Mouse (Mus musculus): Measurements from ENCODE around the gene Npl. TPM values are rescaled to one million over a fixed set of nuclear protein-coding genes. Genes with fewer than 3 reads are reported as not detected.

Npl gene
- polyA plus RNA-seq (2012; rRNA removed) = 7.0 and 7.1 TPM in 2 replicates

GRCm38 (mm10) chr1:153549536-153550199 is at the start of gene Npl:
Gene Npl, minus strand, starts transcription at chr1:153550045.

GRCm38 (mm10) chr1:153487500-153487879 is 62.4 kb downstream of the Npl start, which contains the start of gene Dhx9:
Gene Dhx9, minus strand, starts transcription at chr1:153487660.

Other genes starting within 250 kb of the Npl start
- 42.3 and 58.2 TPM in 2 replicates for gene Lamc1, start 217.3 kb downstream of the Npl start, polyA plus RNA-seq (2012; rRNA removed)
- gene Shcbp1l, start 124.9 kb downstream of the Npl start, polyA plus RNA-seq (2012; rRNA removed) = 1.3 and 1.5 TPM in 2 replicates
- 165 and 191 TPM in 2 replicates for gene Dhx9, start 62.4 kb downstream of the Npl start, polyA plus RNA-seq (2012; rRNA removed)
- 25.2 and 25.9 TPM in 2 replicates for gene Rgs8, start 103.0 kb upstream of the Npl start, polyA plus RNA-seq (2012; rRNA removed)
- 24.3 and 34.4 TPM in 2 replicates for gene Rgs16, start 190.3 kb upstream of the Npl start, polyA plus RNA-seq (2012; rRNA removed)
- 73.5 and 78.2 TPM in 2 replicates for gene Rnasel, start 199.4 kb upstream of the Npl start, polyA plus RNA-seq (2012; rRNA removed)

Data from central nervous system, embryonic 14 days (tissue).